Mouse (Mus musculus): Measurements from ENCODE around the gene Atp2b4.
"Not testable (repeated sequence)": the region's sequence is repeated elsewhere in the genome, so short reads cannot be mapped to it uniquely, and the experiment has no call there.

Atp2b4 gene

DNA sequence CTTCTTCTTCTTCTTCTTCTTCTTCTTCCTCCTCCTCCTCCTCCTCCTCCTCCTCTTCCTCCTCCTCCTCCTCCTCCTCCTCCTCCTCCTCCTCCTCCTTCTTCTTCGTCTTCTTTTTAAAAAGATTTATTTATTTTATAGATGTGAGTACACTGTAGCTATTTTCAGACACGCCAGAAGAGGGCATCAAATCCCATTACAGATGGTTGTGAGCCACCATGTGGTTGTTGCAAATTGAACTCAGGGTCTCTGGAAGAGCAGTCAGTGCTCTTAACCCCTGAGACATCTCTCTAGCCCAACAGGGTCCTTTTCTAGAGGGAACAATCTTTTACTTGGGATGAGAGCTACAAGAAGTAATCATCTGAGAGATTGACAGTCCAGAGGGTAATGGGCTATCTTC, 99.0 kb downstream of the Atp2b4 start:
- not testable (repeated sequence) for DNase-seq (ENCODE audit: extremely low read depth, insufficient read length, low spot score)

DNA sequence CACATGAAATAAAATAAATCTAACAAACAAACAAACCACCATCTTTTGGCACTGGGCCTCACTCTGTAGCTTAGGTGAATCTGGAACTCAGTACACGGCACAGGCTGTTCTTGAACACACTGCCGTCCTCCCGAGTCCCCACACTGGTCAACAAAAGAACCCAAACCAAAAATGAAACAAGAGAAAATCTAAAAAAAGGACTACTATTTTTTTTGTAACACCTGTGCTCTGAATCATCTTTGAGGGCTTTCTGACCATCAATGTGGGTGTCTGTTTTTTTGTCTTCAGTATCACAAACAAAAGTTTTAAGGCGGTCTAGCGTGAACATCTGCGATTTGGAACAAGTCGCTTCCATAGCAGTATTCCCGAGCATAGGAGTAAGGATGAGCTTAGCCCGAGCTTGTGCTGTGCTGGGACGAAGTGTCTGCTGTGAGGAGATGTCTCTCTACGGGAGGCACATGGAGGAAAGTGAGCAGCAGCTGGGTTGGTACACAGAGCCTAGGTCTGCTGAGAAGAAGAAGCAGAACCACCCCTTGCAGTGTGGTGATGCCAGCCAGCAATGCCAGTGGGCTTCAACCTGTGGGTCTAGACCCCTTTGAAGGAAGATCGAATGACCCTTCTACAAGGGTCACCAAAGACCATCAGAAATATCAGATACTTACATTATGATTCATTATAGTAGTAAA, 102.8 kb downstream of the Atp2b4 start:
- DNase-seq (ENCODE audit: extremely low read depth, insufficient read length, low spot score): no peak

DNA sequence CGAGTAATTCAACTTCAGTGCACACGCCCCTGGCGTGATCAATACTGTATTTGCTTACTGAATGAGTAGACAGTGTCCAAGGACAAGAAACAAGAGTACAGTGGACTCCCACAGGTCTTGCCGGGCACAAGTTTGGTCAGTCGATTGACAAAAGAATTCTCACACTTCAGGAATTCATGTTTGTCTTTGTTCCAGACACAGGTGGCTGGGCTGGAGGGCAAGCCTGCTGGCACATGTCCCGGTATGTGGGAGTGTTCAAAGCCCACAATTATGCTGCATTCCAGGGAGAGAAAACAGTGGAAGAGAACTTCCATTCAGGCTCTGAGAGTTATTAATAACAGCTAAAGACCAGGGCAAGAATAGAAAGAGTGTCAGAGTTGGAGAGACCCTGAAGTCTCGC, 104.9 kb downstream of the Atp2b4 start:
- peak; percentile 78 for DNase-seq (ENCODE audit: extremely low read depth, insufficient read length, low spot score)

DNA sequence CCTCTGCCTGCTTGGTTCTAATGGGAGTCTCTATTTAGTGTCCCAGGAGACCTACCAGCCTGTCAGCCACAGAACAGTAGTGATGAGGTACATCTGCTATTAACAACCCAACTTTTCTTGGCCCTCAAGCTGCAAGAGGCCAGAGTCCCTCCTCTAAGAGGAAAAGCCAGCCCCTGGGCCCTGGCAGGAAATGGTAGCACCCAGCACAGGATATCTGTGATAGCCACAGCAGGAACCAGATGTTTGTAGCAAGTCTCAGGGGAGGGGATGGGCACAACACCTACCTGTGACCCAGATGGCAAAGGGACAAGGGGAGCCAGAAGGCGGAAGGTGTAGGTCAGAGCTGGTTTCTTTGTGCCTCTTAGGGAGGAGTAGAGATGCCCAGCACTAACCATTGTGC, 106.0 kb downstream of the Atp2b4 start:
- DNase-seq (ENCODE audit: extremely low read depth, insufficient read length, low spot score): no peak

DNA sequence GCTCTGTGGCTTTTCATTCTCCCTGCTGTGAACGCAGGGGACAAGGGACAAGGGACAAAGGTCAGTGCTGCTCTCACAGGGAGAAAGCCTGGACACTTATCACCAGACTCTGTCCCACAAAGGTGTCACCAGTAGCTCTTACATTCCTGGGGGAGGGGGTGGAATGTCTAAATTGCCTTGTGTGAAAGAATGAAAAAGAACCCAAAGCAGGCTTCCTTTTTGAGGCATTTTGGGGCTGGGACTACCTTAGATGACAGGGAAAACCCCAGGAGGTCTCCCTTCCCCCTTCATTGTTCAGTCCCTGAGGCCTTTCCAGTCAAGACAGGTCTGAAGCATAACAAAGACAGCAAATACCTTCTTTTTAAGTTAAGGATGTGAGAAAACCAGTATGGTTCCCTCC, 106.5 kb downstream of the Atp2b4 start:
- no peak for DNase-seq (ENCODE audit: extremely low read depth, insufficient read length, low spot score)

DNA sequence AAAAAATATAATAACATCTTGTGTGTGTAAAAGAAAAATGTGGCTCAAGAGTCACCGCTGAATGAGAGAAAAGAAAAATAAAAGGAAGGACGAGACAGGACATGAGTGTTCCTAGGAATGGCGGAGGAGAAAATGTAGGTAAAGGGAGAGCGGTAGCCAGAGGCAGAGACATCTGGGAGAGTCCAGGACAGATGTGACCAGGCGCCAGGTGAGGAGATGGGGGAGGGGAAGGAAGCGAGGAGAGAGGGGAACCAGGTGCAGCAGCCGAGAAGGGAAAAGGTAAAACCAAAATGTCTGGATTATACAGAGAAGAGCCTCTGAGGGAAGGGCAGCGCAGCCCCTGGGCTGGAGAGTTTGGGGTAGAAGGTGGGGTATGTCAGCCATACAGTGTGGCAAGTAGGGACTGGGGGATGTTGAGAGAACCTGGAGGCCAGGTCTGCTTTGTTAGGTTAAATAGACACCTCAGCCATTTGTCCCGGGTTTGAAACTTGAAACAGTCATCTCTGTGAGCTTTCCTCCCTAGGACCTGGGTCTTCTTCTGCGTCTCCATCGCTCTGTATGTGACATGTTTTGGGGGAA, 107.2 kb downstream of the Atp2b4 start:
- DNase-seq (ENCODE audit: extremely low read depth, insufficient read length, low spot score): no peak

DNA sequence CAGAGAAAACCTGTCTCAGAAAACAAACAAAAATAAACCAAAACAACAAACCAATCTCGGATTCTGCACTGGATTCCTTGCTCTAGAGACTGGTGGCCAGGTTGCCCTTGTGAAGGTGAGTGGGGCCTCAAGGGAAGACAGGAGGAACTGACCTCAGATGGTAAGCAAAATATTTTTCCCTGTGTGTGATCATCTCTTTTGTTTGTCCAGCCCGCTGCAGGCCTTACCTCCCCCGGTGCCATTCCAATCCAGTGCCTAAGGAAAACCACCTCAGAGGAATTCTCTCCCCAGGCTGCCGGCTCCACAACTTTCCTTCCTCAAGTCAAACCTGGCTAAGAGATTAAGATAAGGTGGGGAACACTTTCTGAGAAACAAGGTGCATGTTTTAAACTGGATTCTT, 108.6 kb downstream of the Atp2b4 start:
- no peak for DNase-seq (ENCODE audit: extremely low read depth, insufficient read length, low spot score)

DNA sequence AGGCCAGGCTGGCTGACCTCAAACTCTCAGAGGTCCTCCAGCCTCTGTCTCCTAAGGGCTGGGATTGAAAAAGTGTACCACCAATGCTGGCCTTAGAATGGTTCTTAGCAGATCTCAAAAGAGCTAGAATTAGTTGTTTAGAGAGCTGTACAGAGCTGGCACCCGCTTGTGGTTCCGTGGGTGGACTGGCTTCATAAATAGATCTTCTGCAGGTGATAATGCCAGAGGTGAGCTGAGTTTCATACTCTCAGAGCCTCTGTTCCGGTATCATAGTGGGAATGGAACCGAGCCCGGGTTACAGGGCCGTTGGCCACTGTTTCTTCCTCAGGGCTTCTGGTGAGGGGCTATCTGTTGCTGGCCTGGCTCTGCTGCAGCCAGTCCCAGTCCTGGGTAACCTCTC, 109.8 kb downstream of the Atp2b4 start:
- DNase-seq (ENCODE audit: extremely low read depth, insufficient read length, low spot score): no peak

DNA sequence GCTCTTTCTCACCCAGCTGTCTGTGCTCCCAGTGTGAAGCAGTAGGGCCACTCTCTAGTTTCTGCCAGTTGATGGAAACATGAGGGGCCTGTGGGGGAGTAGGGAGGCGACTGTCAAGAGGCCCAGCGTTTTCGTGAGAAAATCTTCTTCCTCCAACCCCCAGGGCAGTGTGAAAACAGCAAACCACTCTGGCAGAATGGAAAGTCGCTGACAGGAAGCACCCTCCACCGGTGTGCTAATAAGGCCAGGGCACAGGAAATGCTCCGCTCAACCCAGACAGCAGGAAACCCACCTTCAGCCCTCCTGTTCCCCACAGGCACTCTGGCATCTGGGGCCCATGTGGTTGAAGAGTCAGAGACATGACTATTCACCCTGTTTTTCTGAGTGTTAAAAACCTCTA, 110.9 kb downstream of the Atp2b4 start, which contains the start of gene Lax1:
Gene Lax1 (minus strand): TSS at position 212 of the 400 bp plus-strand sequence.
- no peak for DNase-seq (ENCODE audit: extremely low read depth, insufficient read length, low spot score)

DNA sequence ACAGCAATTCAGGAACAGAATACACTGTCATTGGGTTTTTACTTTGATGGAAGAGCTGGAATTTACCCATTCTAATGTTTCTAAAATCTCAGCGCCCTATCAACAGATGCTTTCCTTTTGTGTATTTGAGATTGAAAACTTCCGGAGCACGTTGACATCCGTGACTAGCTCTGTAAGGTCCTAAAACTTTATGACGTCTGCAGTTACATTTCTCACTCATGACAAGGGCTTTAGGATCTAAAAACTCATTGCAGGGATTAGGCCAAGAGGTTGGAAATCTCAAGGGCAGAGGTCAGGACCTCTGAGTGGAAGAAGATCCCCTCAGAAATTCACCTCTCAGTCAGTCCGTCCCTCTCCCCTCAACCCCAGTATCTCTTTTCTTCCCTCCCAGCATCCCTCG, 112.5 kb downstream of the Atp2b4 start:
- DNase-seq (ENCODE audit: extremely low read depth, insufficient read length, low spot score): no peak

DNA sequence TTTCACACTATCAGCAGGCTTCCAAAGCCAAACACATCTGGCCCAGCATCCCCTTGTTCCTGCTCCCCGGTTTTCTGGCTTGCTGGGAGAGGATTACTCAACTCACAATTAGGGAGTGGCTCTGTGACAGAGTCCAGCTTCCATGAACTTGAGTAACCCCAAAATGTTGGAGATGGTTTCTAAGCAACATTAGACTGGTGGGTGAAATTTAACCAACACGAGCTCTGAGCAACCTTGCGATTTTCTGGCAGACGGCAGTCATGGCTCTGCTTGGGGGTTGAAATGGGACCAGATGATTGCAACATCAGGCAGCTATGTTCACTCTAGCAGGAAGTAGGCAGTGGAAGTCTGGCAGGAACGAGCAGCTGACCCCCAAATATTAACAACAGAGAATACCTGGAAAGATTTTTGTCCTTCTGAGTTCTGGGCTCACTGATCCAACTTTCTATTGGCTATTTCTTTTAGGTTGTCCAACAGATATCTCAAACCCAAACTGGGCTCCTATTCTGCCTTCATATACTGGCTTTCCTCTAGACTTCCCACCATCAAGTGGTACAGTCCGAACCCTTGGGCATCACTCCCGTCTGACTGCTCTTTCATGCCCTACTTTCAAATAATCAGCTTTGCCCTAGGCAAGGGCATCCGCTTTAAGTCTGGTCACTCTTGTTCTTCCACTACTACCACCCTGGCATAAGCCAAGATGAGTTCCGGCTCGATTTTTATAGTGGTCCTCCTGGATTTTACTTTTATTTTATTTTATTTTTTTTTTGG, 114.9 kb downstream of the Atp2b4 start:
- peak; percentile 76 for DNase-seq (ENCODE audit: extremely low read depth, insufficient read length, low spot score)

DNA sequence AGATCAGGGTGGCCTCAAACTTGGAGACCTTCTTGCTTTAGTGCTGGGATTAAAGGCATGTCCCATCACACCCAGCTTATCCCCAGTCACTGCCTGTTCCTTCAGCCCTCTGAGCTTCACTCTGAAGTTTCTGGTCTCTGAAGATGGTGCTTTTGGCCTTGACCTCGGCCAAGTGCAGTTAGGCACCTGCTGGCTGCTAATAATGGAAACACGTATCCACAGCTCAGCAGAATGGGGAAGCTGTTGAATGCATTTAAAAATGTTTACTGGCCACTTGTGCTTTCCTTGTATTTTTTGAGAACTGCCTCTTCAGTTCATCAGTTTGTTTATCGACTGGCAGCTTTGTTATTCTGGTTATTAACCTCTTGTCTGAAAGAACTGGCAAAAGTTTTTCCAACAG, 129.0 kb downstream of the Atp2b4 start:
- DNase-seq (ENCODE audit: extremely low read depth, insufficient read length, low spot score): no peak

DNA sequence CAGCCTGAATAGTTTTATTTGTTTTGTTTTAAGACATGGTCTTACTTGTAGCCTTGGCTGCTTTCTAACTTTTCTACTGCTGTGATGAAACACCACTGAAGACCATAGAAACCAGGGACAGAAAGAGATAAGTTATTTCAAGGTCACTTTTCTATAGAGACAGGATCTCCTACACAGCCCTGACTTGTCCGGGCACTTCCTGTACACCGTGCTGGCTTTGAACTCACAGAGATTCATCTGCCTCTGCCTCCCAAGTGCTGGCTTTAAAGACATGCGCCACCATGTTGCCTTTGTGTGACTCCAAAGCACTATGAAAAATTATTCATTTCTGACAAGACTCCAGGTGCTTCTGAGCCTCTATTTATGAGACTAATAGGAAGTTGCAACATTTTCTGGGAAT, 129.6 kb downstream of the Atp2b4 start:
- no peak for DNase-seq (ENCODE audit: extremely low read depth, insufficient read length, low spot score)

DNA sequence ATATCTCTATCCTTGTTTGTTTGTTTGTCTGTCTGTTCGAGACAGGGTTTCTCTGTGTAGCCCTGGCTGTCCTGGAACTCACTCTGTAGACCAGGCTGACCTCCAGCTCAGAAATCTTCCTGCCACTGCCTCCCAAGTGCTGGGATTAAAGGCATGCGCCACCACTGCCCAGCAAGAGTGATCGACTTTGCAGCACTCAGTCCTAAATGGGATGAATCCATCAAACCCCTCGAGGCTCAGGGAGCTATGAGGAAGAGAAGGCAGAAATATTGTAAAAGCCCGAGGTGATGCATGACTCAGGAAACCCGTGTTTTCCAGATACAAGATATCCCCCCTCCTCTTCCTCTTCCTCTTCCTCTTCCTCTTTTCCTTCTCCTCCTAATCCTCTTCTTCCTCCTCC, 130.1 kb downstream of the Atp2b4 start:
- no peak for DNase-seq (ENCODE audit: extremely low read depth, insufficient read length, low spot score)

DNA sequence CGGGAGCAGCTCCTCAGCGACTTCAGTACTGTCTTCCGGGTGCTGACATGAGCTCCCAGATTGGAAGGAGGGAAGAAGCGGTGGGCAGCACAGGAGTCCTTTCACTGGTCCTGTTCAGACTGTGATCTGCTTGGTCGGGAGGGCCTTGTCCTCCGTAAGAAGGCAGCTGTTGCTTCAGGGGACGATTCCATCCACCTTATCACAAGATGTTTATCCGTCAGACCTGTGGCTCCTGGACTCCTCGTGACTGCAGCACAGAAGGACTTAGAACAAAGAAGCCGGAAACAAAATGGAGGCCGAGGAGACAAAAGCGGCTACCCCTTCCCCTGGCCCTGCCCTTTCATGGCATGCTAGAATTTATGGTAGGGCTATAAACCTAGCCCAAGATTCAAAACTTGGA, 130.7 kb downstream of the Atp2b4 start:
- no peak for DNase-seq (ENCODE audit: extremely low read depth, insufficient read length, low spot score)

DNA sequence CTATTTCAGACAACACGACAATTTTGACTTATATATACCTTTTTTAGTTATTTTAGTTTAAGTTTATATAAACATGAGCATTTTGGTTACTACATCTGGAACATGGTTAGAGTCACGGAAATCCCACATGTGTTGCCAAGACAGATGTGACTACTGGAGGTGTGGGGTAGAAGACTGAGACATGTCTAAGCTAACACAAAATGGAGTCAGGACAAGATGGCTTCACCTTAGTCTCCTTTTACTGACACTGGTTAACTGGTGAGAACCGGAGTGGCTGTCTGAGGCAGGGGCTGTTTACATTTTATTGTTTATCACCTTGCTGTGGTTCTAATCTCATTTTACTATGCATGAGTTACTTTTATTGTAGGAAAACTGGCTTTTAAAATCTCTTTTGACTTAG, 132.2 kb downstream of the Atp2b4 start:
- no peak for DNase-seq (ENCODE audit: extremely low read depth, insufficient read length, low spot score)

DNA sequence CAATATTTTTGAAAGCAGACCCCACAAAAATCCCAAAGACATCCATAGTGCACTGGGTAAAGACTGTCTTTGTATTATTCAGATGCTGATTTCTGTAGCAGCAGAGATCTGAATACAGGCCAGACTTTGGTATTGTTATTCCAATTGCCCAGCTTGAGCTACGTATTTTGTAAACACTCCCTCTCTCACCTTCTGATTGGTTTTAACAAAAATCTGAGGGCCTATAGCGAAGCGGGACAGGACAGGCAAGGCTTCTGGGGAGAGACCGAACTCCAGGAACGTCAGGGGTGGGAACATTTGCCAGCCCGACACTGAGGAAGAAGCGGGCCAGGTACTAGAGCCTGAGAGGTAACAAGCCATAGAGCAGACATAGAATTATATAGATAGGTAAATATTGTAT, 133.1 kb downstream of the Atp2b4 start:
- no peak for DNase-seq (ENCODE audit: extremely low read depth, insufficient read length, low spot score)

DNA sequence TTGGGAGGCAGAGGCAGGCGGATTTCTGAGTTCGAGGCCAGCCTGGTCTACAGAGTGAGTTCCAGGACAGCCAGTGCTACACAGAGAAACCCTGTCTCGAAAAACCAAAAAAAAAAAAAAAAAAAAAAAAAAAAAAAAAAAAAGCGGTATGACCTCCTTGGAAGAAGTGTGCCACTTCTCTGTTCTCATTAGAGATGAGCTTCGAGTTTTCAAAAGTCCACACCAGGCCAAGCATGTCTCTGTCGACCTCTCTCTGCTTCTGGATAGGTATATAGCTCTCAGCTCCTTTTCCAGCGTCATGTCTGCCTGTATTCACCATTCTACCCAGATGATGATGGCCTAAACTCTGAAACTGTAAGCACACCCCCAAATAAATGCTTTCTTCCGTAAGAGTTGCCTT, 135.1 kb downstream of the Atp2b4 start:
- DNase-seq (ENCODE audit: extremely low read depth, insufficient read length, low spot score): not testable (repeated sequence)

DNA sequence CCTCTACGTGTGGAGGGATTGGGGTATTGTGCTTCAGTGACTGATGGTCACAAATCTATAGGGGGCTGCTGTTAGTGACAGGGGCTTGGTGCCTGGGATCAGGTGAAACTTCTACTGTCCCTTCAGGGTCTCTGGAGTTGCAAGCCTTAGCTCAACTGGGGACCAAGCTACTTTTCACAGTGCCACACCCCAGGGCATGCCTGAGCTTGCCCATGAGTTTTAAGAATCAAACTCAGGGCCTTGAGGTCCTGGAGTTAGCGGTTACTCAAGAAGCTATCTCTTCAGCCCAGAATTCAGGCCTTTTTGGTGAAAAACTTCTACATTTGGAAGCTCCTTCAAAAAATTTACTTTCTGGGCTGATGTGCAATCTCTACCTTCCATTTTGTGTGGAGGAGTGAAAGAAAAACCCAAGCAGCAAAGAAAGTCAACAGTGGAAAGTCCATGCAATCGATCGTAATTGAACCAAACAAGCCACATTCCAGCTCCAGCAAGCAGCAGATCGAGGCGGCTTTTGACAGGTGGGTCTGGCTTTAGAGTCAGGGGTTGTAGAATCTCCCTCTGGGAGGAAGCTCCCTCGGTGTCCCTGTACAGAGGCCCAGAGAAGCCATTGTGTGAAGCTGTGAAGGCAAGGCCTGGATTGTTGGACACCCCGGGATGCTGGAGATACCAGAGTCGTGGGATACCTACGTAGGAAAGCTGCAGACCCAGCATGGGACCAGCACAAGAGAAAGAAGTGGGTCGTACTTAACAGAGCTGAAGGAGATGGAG, 136.5 kb downstream of the Atp2b4 start:
- DNase-seq (ENCODE audit: extremely low read depth, insufficient read length, low spot score): no peak

DNA sequence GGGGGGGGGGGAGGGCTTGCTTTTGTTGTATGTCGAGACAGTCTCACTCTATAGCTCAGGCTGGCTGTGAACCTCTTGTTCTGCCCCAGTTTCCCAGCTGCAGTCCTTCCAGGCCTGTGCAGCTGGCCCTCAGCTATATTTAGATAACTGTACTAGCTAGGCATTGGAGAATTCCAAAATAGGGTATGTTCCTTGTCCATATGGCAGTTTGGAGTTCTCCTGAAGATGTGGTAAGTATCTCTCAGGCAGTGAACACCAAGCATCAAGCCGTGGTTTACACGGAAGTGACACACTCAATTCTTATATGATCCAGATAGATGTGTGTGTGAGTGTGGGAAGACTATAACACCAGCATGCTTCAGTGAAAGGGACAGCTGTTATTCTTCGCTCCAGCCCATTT, 137.4 kb downstream of the Atp2b4 start:
- no peak for DNase-seq (ENCODE audit: extremely low read depth, insufficient read length, low spot score)

DNA sequence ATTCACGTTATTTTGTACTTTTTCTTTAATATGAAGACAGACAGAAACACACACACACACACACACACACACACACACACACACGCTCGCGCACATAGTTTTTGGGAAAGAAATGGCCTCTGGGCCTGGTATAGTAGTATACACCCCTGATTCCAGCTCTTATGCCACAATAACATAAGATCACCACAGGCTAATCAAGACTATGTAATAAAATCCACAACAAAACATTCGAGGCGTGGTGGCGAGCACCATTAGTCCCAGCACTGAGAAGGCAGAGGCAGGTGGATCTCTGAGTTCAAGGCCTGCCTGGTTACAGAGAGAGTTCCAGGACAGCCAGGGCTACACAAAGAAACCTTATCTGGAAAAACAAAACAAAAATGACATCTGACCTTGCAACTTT, 137.9 kb downstream of the Atp2b4 start:
- DNase-seq (ENCODE audit: extremely low read depth, insufficient read length, low spot score): no peak
